Mouse (Mus musculus): ENCODE measurements around the gene Cog5.

Cog5 gene

GRCm38 (mm10) chr12:31983238-31983637 lies 328.6 kb downstream of the Cog5 start:
- CTCF ChIA-PET: interaction anchor here (0.6 kb wide), 1 partner anchor 161 kb away, joined by 3 read pairs; no protein-coding TSS in a partner anchor

- CTCF ChIA-PET: interaction anchor here (0.6 kb wide), 1 partner anchor 161 kb away, joined by 3 read pairs; no protein-coding TSS in a partner anchor
Measured at GRCm38 (mm10) chr12:31983769-31984168, 329.1 kb downstream of the Cog5 start.

- CTCF ChIA-PET: no interaction called here
Measured at GRCm38 (mm10) chr12:31984206-31984605, 329.5 kb downstream of the Cog5 start.

- CTCF ChIA-PET: no interaction called here
Measured at GRCm38 (mm10) chr12:31984664-31985063, 330.0 kb downstream of the Cog5 start.

- CTCF ChIA-PET: no interaction called here
Measured at GRCm38 (mm10) chr12:31985738-31986137, 331.1 kb downstream of the Cog5 start.

- CTCF ChIA-PET: no interaction called here
Measured at GRCm38 (mm10) chr12:31986463-31986862, 331.8 kb downstream of the Cog5 start.
